Mouse (Mus musculus) megakaryocyte, embryonic 14.5 days (primary cell): Measurements from ENCODE around the gene Prdm9. TPM values are rescaled to one million over a fixed set of nuclear protein-coding genes. Genes with fewer than 3 reads are reported as not detected.
A peak's percentile ranks its signal among the peaks of the same experiment; 100 is the strongest.

Experiments used
- H3K27me3 ChIP-seq: replicated peaks from 2 replicates; pipeline ENCODE3; 2012; ENCODE audit warnings: inconsistent platforms
- H3K36me3 ChIP-seq: replicated peaks from 2 replicates; pipeline ENCODE3; 2012; ENCODE audit warnings: low read length, inconsistent platforms, mixed read lengths
- H3K4me1 ChIP-seq: 2 replicates; pipeline ENCODE4 v1.6.1; 2012; ENCODE audit warnings: inconsistent platforms
- H3K4me3 ChIP-seq: replicated peaks from 2 replicates; pipeline ENCODE3; 2012; ENCODE audit warnings: moderate library complexity, mild to moderate bottlenecking, inconsistent platforms
- H3K9me3 ChIP-seq: 2 replicates; pipeline ENCODE4 v1.6.1; 2012; ENCODE audit warnings: inconsistent platforms
- FLI1 ChIP-seq: IDR thresholded peaks from 2 replicates; pipeline ENCODE4 v1.6.1; 2012; ENCODE audit warnings: low read length, inconsistent platforms, mixed read lengths
- GATA1 ChIP-seq: IDR thresholded peaks from 3 replicates; pipeline ENCODE4 v1.6.1; 2012; ENCODE audit warnings: mixed read lengths, low read length, inconsistent platforms, borderline replicate concordance
- polyA plus RNA-seq: library from polyadenylated mRNA; stranded (reverse); fragments of >175 nt; gene quantifications from 2 replicates; pipeline ENCODE4 v1.2.3, GENCODE M21; 2012; ENCODE audit warnings: low replicate concordance; ENCODE audit not compliant: insufficient read depth

The Prdm9 gene
- polyA plus RNA-seq, 1 experiment: 0.18 TPM

DNA sequence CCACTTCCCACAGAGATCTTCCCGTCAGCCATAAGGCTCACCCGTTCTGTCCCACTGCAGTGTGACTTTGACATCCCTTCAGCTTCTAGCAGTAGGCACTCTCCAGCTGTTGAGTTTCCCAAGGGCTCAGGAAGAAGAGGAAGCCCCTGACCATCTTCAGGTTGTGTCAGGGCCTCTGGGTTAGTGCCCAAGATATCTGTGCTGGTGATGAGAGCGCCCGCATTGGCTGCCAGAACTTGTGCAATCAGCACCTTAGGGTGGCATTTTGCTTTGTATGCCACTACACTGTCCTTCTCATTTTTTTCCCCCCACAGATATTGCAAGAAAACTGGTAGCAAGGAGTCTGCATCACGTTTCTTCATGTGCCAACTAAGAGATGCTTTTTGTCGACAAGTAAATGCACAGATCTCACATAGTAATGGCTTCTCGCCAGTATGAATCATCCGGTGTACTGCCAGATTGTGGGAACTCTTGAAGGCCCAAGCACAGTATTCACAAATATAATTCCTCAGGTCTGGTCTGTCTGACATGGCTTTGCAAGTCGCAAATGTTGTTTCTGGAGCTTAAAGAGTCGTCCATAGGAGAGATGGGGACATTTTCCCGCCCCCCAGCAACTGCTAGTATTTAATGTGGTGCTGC lies 28.9 kb downstream of the Prdm9 start:
- no peaks in the 10 kb centered on the region; the same call in 1 of the 2 replicates for H3K4me1 ChIP-seq
- peaks cover 2% of the 10 kb centered on the region for H3K27me3 ChIP-seq
- H3K9me3 ChIP-seq: peaks cover 10% of the 10 kb centered on the region
- TF ChIP-seq FLI1 (no peak), GATA1 (no peak)
- H3K4me3 ChIP-seq: no peak overlapping the region
- no peaks in the 10 kb centered on the region for H3K36me3 ChIP-seq

DNA sequence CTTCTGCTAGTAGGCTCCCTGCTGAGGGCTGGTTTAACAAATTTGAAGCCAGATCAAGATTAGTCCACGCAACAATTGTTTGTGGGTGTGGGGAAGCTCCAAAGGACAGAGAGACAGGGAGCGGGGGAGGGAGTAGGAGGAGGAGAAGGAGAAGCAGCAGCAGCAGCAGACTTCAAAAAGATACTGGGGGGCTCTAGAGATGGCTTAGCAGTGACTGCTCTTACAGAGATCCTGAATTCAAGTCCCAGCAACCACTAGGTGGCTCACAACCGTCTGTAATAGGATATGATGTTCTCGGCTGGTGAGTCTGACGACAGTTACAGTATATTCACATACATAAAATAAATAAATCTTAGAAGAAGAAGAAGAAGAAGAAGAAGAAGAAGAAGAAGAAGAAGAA lies 34.0 kb downstream of the Prdm9 start:
- TF ChIP-seq FLI1: no peak
- no peak for TF ChIP-seq GATA1
- H3K4me3 ChIP-seq: no peak overlapping the region
- H3K4me1 ChIP-seq: peaks cover 22% of the 10 kb centered on the region
- H3K9me3 ChIP-seq: peaks cover 6% of the 10 kb centered on the region; the same call in 1 of the 2 replicates
- peaks cover 5% of the 10 kb centered on the region for H3K36me3 ChIP-seq
- no peaks in the 10 kb centered on the region for H3K27me3 ChIP-seq

DNA sequence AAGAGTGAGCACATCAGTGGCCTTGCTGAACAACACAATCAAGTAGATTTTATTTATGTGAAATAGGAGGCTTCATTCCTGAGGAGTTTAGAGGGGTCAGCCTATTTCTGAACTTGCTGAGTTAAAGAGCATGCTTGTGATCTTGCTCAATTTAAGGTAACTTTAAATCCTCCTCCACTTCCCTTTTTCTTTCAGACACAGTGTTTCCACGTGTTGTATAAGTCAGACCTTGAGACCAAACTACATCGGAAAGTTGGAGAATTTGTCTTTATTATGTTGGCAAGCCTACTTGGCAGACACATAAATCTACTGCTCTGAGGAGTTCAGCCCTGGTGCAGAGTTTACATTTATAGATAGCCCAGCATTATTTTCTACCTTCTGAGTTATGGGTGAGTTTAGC lies 35.3 kb downstream of the Prdm9 start:
- Histone ChIP-seq H3K4me3 (no peak overlapping the region), H3K27me3 (no peaks in the 10 kb centered on the region), H3K9me3 (peaks cover 4% of the 10 kb centered on the region; the same call in 1 of the 2 replicates), H3K4me1 (peaks cover 32% of the 10 kb centered on the region), H3K36me3 (peaks cover 18% of the 10 kb centered on the region)
- TF ChIP-seq FLI1 (no peak), GATA1 (no peak)

DNA sequence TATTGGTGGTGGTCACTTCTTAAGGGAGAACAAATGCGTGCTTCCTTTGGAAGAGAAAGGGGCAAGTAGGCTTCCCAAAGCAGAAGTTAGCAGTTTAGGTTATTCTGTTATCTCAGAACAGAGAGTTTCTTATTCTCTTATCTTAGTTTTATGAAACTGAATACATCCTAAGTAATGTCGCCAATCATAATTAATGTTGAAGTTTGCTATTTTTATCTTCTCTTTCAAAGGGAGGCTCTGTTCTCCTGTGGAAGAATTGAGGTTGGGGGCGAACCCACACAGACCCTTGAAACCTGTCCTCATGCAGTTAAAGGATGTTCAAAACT lies 36.4 kb downstream of the Prdm9 start:
- no peaks in the 10 kb centered on the region for H3K9me3 ChIP-seq
- peak overlapping the region; percentile 97 for H3K4me3 ChIP-seq
- peaks cover 36% of the 10 kb centered on the region for H3K4me1 ChIP-seq
- H3K36me3 ChIP-seq: peaks cover 29% of the 10 kb centered on the region
- H3K27me3 ChIP-seq: no peaks in the 10 kb centered on the region
- no peak for TF ChIP-seq GATA1
- no peak for TF ChIP-seq FLI1

DNA sequence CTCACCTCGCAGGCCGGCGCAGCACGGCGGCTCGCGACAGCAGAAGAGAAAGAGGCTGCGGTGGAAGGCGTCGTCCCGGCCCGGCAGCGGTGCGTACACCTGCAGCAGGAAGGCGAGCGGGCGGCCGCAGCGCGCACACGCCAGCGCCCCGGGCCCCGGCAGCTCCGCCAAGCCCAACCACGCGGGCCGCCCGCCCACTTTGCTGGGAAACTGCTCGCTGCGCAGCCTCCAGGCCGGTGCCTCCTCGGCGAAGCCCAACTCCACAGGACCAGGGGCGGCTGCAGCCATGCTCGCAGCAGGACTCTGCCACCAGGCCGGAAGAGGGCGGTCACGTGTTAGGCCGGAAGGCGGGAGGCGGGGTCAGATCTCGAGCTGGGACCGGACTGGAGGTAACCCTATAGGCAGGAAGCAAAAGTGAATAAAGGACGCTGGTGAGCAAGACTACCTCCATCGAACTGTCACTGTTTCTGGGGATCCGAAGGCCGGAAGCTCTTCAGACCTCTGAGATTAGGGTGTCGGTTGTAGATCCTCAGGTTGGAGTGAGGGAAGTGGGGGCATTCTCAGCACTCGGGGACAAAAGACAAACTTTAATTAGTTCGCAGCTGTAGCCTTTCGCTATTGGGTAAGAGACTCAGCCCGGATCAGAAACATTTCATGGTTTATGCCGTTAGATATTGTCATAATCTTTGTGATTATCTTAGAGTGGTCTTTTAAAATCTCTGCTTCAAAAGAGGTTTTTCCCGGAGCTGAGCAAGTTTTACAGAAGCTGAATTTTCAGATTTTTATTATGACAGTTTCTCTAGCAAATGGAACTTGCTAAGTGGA lies 37.0 kb downstream of the Prdm9 start, which contains the start of gene Pdcd2:
Pdcd2 (minus strand) TSS at position 316 of the 825 bp plus-strand sequence.
- peak within 1 kb of the TSS; percentile 97 for H3K4me3 ChIP-seq
- H3K36me3 ChIP-seq: peaks cover 35% of the 10 kb centered on the region
- peaks cover 38% of the 10 kb centered on the region for H3K4me1 ChIP-seq
- TF ChIP-seq FLI1 (peak; percentile 79), GATA1 (no peak)
- H3K27me3 ChIP-seq: no peaks in the 10 kb centered on the region
- H3K9me3 ChIP-seq: no peaks in the 10 kb centered on the region

DNA sequence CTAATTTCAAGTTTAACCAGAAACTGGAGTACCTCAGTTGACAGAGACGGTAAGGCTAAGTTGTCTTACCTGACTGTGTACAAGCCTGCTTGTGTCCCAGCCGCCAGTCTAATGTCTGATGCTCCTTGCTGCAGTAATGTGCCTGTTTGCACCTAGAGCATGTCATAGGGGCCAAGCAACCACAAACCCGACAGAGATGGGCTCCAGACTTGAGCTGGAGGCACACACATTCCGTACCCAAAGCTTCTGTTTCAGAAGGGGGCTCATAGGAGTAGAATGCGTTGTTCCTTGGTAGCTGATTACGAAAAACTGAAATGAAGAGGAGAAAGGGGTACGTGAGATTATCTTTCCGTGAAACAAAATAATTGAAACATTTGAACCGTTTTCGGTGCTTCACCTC lies 37.9 kb downstream of the Prdm9 start:
- TF ChIP-seq GATA1 (no peak), FLI1 (no peak)
- H3K27me3 ChIP-seq: no peaks in the 10 kb centered on the region
- peak overlapping the region; percentile 97 for H3K4me3 ChIP-seq
- H3K9me3 ChIP-seq: no peaks in the 10 kb centered on the region
- H3K36me3 ChIP-seq: peaks cover 44% of the 10 kb centered on the region
- H3K4me1 ChIP-seq: peaks cover 41% of the 10 kb centered on the region

DNA sequence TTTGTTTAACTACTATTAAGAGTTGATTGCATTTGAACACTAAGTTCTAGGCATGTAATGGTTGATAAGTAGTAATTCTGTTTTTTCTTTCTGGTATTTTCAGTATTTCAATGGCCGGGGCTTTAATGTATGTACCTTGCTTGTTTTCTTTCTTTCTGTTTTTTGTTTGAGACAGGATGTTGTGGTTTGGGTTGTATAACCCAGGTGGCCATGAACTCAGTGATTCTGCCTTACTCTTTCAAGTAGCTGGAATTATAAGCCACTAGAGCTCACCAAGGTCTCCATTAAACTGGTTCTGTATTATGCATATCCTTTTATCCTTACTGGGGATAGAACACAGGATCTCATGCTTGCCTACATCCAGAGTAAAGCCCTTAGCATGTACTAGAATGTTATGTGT lies 45.4 kb downstream of the Prdm9 start:
- H3K9me3 ChIP-seq: no peaks in the 10 kb centered on the region
- no peak overlapping the region for H3K4me3 ChIP-seq
- H3K4me1 ChIP-seq: peaks cover 24% of the 10 kb centered on the region
- H3K27me3 ChIP-seq: no peaks in the 10 kb centered on the region
- TF ChIP-seq FLI1 (no peak), GATA1 (no peak)
- peaks cover 97% of the 10 kb centered on the region for H3K36me3 ChIP-seq

DNA sequence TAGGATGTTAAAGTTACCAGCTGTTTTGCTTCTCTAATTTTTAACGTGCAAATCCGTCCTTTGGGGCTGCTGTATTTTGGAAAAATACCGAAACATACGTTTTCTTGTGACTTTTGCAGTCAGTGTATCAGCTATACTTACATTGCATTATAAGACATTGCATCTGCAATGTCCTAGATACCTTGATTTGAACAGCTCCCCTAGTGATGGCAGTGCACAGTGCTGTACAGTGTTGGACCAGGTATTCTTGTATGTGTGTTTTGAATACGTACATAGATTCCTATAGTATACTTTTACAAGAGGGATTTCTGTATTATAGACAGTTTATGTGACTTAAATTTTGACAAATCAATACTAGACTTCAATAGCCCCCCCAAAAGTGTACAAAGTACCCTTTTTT lies 46.0 kb downstream of the Prdm9 start:
- Histone ChIP-seq H3K4me1 (peaks cover 24% of the 10 kb centered on the region), H3K9me3 (no peaks in the 10 kb centered on the region), H3K36me3 (peaks cover 97% of the 10 kb centered on the region), H3K4me3 (no peak overlapping the region), H3K27me3 (no peaks in the 10 kb centered on the region)
- TF ChIP-seq GATA1 (no peak), FLI1 (no peak)

DNA sequence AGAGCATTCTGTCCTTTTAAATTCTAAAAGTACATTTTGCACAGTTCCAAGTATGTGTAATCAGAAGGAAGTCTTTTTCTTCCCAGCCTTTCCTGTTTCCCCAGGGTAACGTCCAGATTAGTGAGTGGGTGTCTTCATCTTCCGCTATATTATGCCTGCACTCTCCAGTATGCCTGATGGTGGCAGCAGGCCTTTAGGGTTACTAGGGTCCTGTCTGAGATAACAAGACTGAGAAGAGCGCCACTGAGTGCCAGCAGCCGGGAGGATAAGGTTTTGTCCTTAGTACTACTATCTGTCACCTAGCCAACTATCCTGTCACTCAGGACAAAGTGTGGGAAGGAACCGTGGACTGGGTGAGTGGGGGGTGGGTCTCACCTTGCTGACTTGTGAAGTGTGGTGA lies 46.4 kb downstream of the Prdm9 start:
- TF ChIP-seq FLI1 (no peak), GATA1 (no peak)
- peaks cover 96% of the 10 kb centered on the region for H3K36me3 ChIP-seq

DNA sequence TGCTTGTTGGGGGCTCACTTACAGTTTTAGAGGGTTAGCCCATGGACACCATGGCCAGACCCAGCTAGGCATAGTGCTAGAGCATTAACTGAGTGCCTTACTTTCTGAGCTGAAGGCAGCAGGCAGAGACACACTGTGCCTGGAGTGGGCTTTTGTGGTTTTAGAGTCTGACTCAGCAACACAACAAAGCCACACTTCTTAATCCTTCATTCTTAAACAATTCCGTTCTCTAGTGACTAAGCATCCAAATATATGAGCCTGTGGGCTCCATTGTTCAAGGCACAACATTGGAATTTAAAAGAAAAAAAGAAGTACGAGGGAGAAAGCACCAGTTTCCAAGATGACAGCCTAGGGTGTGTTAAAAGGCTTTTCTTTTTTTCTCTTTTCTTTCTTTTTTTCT lies 53.5 kb downstream of the Prdm9 start:
- Histone ChIP-seq H3K4me3 (peak overlapping the region; percentile 76), H3K4me1 (peaks cover 26% of the 10 kb centered on the region), H3K36me3 (peaks cover 95% of the 10 kb centered on the region), H3K27me3 (no peaks in the 10 kb centered on the region), H3K9me3 (no peaks in the 10 kb centered on the region)
- no peak for TF ChIP-seq FLI1
- no peak for TF ChIP-seq GATA1

More for the DNA sequence above, 46.4 kb downstream of the Prdm9 start:
- Histone ChIP-seq H3K4me1 (peaks cover 21% of the 10 kb centered on the region), H3K9me3 (no peaks in the 10 kb centered on the region), H3K4me3 (peak overlapping the region; percentile 8), H3K27me3 (no peaks in the 10 kb centered on the region)
